Mouse (Mus musculus) bone marrow macrophage, adult 2 months (primary cell): ENCODE data around the gene Ncstn. TPM values are rescaled to one million over a fixed set of nuclear protein-coding genes. Genes with fewer than 3 reads are reported as not detected.
A peak's percentile ranks its signal among the peaks of the same experiment; 100 is the strongest.

Source experiments
- H3K27ac ChIP-seq: 2 replicates; pipeline ENCODE4 v1.5.1; 2012; ENCODE audit warnings: low read depth, low read length; ENCODE audit not compliant: insufficient read depth
- H3K4me1 ChIP-seq: 2 replicates; pipeline ENCODE4 v1.6.1; 2012; ENCODE audit warnings: low read length; ENCODE audit not compliant: control insufficient read depth, insufficient read depth
- H3K4me3 ChIP-seq: 2 replicates; pipeline ENCODE4 v1.5.1; 2012; ENCODE audit warnings: mild to moderate bottlenecking, low read length, moderate library complexity; ENCODE audit not compliant: insufficient read depth
- CTCF ChIP-seq: IDR thresholded peaks from 2 replicates; pipeline ENCODE4 v1.5.1; 2012; ENCODE audit warnings: low read depth, mild to moderate bottlenecking, low read length, moderate library complexity
- POLR2A ChIP-seq: IDR thresholded peaks from 2 replicates; pipeline ENCODE4 v1.6.1; 2012; ENCODE audit warnings: mild to moderate bottlenecking, low read depth, low read length, borderline replicate concordance
- polyA plus RNA-seq: library from polyadenylated mRNA; stranded (reverse); fragments of >200 nt; gene quantifications from 2 replicates; pipeline ENCODE4 v1.2.4, GENCODE M21; 2012; ENCODE audit not compliant: missing spikeins, insufficient read depth, insufficient read length

The Ncstn gene
- polyA plus RNA-seq, 1 experiment: 142 TPM

DNA sequence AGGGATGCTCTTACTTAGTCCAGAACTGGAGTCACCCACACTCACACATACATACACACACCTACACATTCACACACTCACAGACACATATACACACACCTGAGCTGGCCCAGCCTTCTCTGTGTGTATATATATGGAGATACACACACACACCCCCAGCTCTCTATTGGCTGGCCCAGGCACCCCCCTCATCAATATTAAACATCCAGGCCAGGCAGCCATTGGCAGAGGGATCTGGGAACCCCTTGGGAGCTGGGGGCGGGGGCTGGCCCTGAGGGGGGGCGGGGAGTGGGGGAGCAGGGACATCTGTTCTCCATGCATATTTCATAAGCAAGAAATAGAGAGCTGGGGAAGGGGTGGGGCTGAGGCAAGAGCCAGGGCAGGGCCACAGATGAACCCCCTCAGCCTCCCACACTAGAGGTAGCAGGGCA is 25.1 kb downstream of the Ncstn start, which contains the start of gene Nhlh1:
Gene Nhlh1, minus strand, starts transcription at position 83 of the 431 bp plus-strand sequence.
- TF ChIP-seq POLR2A (no peak), CTCF (no peak)

DNA sequence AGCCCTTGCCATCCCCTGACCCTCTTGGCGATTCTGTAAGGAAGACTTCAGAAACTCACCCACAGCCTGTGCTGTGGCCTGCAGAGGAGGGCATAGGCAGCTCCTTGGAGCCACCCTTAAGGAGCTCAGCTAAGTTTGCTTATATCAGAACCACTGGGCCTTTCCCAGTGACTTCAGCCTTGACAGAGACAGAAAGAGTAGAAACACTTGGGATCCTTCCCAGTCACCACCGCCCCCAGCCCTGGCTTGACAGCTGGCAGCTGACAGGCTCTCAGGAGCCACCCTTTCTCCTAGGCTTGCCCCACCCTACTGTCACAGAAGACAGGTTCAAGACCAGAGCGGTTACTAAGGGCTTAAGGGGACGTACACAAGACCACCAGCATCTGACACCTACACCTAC is 26.3 kb downstream of the Ncstn start:
- Histone ChIP-seq H3K27ac (no peak overlapping the region), H3K4me3 (no peak overlapping the region), H3K4me1 (no peaks in the 10 kb centered on the region; the same call in 1 of the 2 replicates)
- no peak for TF ChIP-seq CTCF
- no peak for TF ChIP-seq POLR2A

More for the DNA sequence above, 25.1 kb downstream of the Ncstn start, which contains the start of gene Nhlh1:
- Histone ChIP-seq H3K27ac (no peak within 1 kb of the TSS), H3K4me1 (peaks cover 4% of the 10 kb centered on the region; the same call in 1 of the 2 replicates), H3K4me3 (no peak within 1 kb of the TSS)

DNA sequence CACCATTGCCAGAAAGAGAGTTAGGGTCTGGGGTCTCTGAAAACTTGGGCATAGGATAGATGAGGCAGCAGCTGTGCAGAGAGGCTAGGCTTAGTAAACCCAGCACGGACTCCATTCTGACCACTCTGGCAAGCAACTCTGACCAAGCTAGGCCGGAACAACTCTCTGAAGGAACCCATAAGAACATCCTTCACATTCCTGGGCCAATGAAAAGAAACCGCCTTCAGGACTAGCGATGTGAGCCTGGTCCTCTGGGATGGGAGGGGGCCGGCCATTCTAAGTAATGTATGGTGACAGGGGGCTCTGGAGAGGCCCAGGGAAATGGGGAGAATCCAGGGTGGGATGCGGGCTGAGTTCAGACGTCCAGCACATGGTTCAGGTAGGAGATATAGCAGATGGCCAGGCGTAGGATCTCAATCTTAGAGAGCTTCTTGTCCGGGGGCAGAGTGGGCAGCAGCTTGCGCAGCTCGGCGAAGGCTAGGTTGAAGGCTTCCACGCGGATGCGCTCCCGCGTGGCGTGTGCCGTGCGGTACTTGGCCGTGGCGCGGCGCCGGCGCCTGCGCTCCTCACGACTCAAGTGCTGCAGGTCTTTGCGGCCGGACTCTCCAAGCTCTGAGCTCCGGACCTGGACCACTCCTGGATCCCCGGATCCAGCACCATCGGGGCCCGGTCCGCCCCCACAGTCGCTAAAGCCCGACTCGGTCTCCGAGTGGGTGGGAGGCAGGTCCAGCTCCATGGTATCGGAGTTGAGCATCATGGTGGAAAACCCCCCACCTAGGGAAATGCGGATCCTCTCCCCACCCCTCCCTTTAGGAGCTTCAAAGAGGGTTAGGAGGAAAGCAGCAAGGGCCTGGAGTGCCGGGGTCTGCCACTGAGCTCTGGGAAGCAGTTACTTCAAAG is 28.8 kb downstream of the Ncstn start:
- H3K27ac ChIP-seq: no peak overlapping the region
- no peak for TF ChIP-seq POLR2A
- TF ChIP-seq CTCF: no peak
- no peaks in the 10 kb centered on the region for H3K4me1 ChIP-seq
- H3K4me3 ChIP-seq: no peak overlapping the region

DNA sequence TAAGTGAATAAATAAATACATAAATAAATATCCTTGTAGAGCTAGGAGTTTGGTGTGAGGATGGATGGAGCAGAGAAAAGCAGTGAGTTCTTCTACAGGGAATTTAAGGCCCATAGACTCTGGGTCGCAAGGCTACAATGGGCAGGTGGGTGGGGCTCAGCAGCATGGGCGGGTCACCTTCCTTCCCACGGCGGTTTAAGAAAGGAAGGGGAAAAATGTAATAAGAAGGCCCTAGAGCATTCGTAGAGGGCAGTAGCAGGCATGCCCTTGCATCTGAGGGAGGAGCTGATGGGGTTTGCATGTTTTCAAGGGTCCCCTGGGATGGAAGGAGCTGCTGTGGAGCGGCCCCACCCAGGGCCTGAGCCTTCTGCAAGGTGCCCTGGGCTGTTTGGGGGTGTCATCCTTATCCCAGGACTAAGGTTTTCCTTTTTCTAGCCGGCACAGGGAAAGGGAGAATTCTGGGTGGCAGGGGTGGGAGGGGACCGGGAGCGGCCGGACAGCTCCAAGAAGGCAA is 29.8 kb downstream of the Ncstn start:
- Histone ChIP-seq H3K4me3 (no peak overlapping the region), H3K27ac (no peak overlapping the region), H3K4me1 (0 out of 2 replicates have a peak, but pooled peaks cover 3% of the 10 kb centered on the region)
- TF ChIP-seq CTCF (no peak), POLR2A (no peak)

DNA sequence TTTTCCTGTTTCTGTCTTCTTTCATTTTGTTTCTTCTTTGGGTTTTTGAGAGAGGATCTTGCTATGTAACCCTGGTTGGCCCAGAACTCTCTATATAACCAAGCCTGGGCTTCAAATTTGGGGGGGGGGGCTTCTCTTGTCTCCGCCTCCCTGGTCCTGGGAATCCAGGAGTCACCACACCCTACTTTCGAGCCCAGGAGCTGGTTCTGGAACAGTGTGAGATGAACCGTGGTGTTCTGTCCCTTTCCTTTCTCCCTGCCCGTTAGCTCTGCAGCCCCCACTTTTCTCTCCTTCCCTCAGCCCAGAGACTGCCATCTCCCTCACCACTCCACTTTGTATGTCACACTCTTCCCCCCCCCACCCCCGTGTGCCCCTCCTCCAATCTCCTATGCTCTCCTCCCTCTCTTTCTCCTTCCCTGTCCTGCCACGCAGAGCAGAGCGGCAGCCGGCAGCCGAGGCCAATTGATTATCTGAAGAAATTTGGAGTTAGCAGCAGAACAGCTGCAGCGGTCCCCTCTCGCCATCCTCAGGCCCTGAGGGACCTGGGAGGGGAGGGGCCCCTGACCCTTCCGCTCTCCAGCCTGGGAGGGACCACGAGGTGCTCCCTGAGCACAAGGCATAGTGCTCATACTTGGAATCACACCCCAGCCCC is 33.3 kb downstream of the Ncstn start:
- Histone ChIP-seq H3K4me1 (0 out of 2 replicates have a peak, but pooled peaks cover 3% of the 10 kb centered on the region), H3K27ac (no peak overlapping the region), H3K4me3 (no peak overlapping the region)
- no peak for TF ChIP-seq POLR2A
- TF ChIP-seq CTCF: no peak

DNA sequence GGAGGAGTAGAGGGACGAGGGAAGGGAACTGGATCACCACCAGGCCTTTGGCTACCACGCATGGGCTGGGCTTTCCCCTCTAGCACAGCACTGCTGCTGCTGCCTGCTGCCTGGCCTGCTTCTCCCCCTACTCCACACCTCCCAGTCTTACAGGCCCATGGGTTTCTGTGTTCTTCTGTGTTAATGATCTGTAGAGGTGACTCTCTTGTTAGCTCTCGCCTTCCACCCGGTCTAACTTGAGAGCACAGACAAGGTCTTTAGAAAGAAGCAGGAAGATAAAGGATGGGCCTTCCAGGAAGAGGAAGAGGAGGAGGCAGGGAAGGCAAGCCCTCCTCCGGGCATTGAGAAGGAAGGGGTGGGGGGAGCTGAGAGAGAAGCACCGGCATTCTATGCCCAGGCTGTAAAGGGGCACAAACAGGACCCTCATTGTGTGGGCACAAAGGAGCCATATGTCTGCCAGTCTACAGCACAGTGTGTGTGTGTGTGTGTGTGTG is 34.3 kb downstream of the Ncstn start:
- no peak overlapping the region for H3K27ac ChIP-seq
- no peak for TF ChIP-seq CTCF
- no peak for TF ChIP-seq POLR2A
- H3K4me3 ChIP-seq: peak overlapping the region; percentile 30; the same call in 1 of the 2 replicates
- H3K4me1 ChIP-seq: 0 out of 2 replicates have a peak, but pooled peaks cover 3% of the 10 kb centered on the region

DNA sequence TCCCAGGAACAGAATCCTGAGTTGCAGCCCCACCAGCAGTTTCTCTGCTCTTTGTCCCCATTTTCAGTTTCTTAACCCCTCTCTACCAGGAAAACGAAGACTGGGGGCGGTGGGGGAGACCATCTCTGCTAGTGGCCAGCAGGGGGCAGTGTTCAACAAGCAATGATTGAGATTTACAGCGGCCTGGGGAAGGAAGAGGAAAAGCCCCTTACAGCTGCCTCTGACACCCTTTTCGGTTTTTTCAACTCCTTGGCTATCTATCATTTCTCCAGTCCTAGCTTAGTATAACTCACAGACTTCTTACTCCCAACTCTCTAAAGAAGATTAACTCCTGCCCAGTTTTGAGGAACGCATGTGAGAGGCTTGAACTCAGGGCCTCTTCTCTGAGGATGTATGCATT is 35.7 kb downstream of the Ncstn start:
- Histone ChIP-seq H3K4me1 (0 out of 2 replicates have a peak, but pooled peaks cover 3% of the 10 kb centered on the region), H3K27ac (no peak overlapping the region), H3K4me3 (no peak overlapping the region)
- TF ChIP-seq POLR2A: no peak
- peak; percentile 99 for TF ChIP-seq CTCF

DNA sequence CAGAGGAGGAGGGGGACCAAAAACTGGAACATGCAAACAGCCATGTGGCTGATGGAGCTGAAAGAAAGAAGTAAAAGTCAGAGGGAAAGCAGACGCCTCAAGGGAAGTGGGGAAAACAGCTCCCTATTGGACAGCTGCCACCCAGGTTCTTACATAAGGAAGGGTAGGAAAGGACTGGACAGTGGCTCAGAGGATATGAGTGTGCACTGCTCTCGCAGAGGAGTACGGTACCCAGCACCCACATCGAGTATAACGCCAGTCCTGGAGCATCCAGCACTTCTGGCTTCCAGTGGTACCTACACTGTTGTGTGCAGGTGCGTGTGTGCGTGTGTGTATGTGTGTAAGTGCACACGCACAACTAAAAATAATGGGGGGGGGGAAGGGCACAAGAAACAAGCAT is 36.2 kb downstream of the Ncstn start:
- H3K4me3 ChIP-seq: no peak overlapping the region
- TF ChIP-seq CTCF (no peak), POLR2A (no peak)
- 0 out of 2 replicates have a peak, but pooled peaks cover 3% of the 10 kb centered on the region for H3K4me1 ChIP-seq

DNA sequence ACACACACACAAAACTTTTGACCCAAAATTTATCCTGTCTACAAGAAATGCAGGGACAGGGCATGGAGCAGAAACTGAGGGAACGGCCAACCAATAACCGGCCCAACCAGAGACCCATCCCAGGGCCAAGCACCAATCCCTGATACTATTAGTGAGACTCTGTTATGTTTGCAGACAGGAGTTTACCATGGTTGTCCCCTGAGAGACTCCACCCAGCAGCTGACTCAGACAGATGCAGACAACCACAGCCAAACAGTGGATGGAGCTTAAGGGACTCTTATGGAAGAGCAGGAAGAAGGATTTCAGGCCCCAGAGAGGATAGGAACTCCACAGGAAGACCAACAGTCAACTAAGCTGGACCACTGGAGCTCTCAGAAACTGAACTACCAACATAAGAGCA is 52.7 kb downstream of the Ncstn start:
- TF ChIP-seq POLR2A: no peak
- TF ChIP-seq CTCF: no peak
- Histone ChIP-seq H3K27ac (no peak overlapping the region), H3K4me1 (no peaks in the 10 kb centered on the region), H3K4me3 (no peak overlapping the region)

More for the DNA sequence above, 36.2 kb downstream of the Ncstn start:
- H3K27ac ChIP-seq: no peak overlapping the region
